Mouse (Mus musculus) urinary bladder, postnatal 36 days (tissue): ENCODE results near the gene Kctd4.

Source experiments
- DNase-seq, 2 experiments: peaks; one replicate each; pipeline ENCODE4 v3.0.0; 2022; ENCODE audit warnings: low spot score in 2 of 2, mixed read lengths in 1 of 2

The Kctd4 gene

GRCm38 (mm10) chr14:75990936-75991335 is 36.1 kb downstream of the Kctd4 start:
- no peak for DNase-seq

GRCm38 (mm10) chr14:75992371-75992770 is 37.6 kb downstream of the Kctd4 start:
- DNase-seq: no peak

- DNase-seq: no peak
These were observed 43.3 kb downstream of the Kctd4 start for GRCm38 (mm10) chr14:75998082-75998481.

GRCm38 (mm10) chr14:76001781-76002180 is 47.0 kb downstream of the Kctd4 start:
- DNase-seq: no peak

GRCm38 (mm10) chr14:76005011-76005410 is 50.2 kb downstream of the Kctd4 start:
- no peak for DNase-seq

- DNase-seq: no peak
These were observed 53.4 kb downstream of the Kctd4 start for GRCm38 (mm10) chr14:76008174-76008573.

- no peak for DNase-seq
These were observed 54.4 kb downstream of the Kctd4 start for GRCm38 (mm10) chr14:76009185-76009584.

GRCm38 (mm10) chr14:76010102-76011061 is 55.6 kb downstream of the Kctd4 start, which contains the start of gene Gtf2f2:
Gene Gtf2f2, minus strand, starts transcription at chr14:76010865.
- DNase-seq: peak; percentile 93 to 96

GRCm38 (mm10) chr14:76011062-76011457 is 56.3 kb downstream of the Kctd4 start:
- no peak for DNase-seq

GRCm38 (mm10) chr14:76014331-76014730 is 59.5 kb downstream of the Kctd4 start:
- DNase-seq: no peak
